Mouse (Mus musculus) lung, embryonic 14.5 days (tissue): Measurements from ENCODE around the gene Ptprm. TPM values are rescaled to one million over a fixed set of nuclear protein-coding genes. Genes with fewer than 3 reads are reported as not detected.

Experiments used
- ATAC-seq: fragments of 200-750 bp; cut with Nextera tagmentation; 2 replicates; pipeline ENCODE4 v1.8.0; 2017; ENCODE audit warnings: mild to moderate bottlenecking, moderate TSS enrichment, moderate library complexity; ENCODE audit not compliant: insufficient read depth
- DNase-seq: peaks from one replicate; pipeline ENCODE4 v3.0.0-alpha.2; 2015
- H3K27ac ChIP-seq: fragments of 300-500 bp; sonication (generic); 2 replicates; pipeline ENCODE4 v1.5.1; 2014; ENCODE audit warnings: low read depth, mild to moderate bottlenecking, moderate library complexity
- H3K27me3 ChIP-seq: fragments of 300-500 bp; sonication (generic); 2 replicates; pipeline ENCODE4 v1.6.1; 2014; ENCODE audit warnings: low read length, control low read depth; ENCODE audit not compliant: insufficient read depth
- H3K36me3 ChIP-seq: fragments of 300-500 bp; sonication (generic); 2 replicates; pipeline ENCODE4 v1.6.1; 2014; ENCODE audit warnings: control low read depth; ENCODE audit not compliant: insufficient read depth
- H3K4me1 ChIP-seq: fragments of 300-500 bp; sonication (generic); 2 replicates; pipeline ENCODE4 v1.6.1; 2014; ENCODE audit warnings: antibody characterized with exemption, control low read depth; ENCODE audit not compliant: insufficient read depth
- H3K4me2 ChIP-seq: fragments of 300-500 bp; sonication (generic); 2 replicates; pipeline ENCODE4 v1.6.1; 2014; ENCODE audit warnings: mild to moderate bottlenecking
- H3K4me3 ChIP-seq: fragments of 300-500 bp; sonication (generic); 2 replicates; pipeline ENCODE4 v1.5.1; 2014; ENCODE audit warnings: low read depth, low read length
- H3K9ac ChIP-seq: fragments of 300-500 bp; sonication (generic); 2 replicates; pipeline ENCODE4 v1.6.1; 2014
- H3K9me3 ChIP-seq: fragments of 300-500 bp; sonication (generic); 2 replicates; pipeline ENCODE4 v1.6.1; 2016; ENCODE audit warnings: low read depth, low read length, control low read depth
- CTCF ChIP-seq: IDR thresholded peaks from 2 replicates; pipeline ENCODE4 v1.5.1; 2016; ENCODE audit warnings: antibody characterized with exemption, low read depth
- WGBS: fragments of 180-500 bp; shearing (Covaris S2); extraction: QIAGEN DNeasy Blood & Tissue Kit; methylation state at CpG from one replicate; pipeline ENCODE4 v1.1.7; 2014; 5-methylcytosine and 5-hydroxymethylcytosine counted together
- polyA plus RNA-seq: library from polyadenylated mRNA; unstranded; fragments of >200 nt; fragmentation: Nextera tagmentation; extraction: Ambion mirVana; gene quantifications from 2 replicates; pipeline ENCODE4 v1.2.1, GENCODE M21; 2014

Ptprm gene
- polyA plus RNA-seq, 1 experiment from 2014 or later, result 45.4 TPM

DNA sequence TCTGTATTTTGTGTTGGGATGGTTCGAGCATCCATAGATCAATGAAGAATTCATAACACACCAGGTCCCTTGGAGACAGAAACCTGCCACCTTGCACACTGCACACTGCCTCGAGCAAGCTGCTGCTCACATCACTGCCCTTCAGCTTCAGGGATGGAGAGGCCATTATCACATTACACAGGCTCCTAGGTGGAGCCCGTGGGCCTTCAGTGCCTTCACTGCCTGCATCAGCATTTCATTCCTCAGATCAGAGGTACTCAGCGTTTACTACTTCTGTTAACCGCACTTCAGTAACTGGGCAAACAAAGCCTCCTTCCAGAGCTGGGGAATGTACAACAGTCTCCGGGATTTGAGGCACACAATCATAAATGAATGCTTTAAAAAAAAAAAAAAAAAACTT is 101.3 kb downstream of the Ptprm start:
- Histone ChIP-seq H3K4me1 (0 out of 2 replicates have a peak, but pooled peaks cover under 1% of the 10 kb centered on the region), H3K9me3 (no peaks in the 10 kb centered on the region), H3K27me3 (no peaks in the 10 kb centered on the region), H3K36me3 (no peaks in the 10 kb centered on the region), H3K27ac (no peak overlapping the region), H3K4me3 (no peak overlapping the region), H3K4me2 (no peak overlapping the region), H3K9ac (no peak overlapping the region)
- 0 out of 2 replicates have a peak, but pooled peaks have one; percentile 3 for TF ChIP-seq CTCF
- DNase-seq, result peak; percentile 36
- 46% methylated on average over 6 of the region's 6 CpGs for WGBS
- ATAC-seq, result no peak; the same call in 1 of the 2 replicates

GRCm38 (mm10) chr17:67245273-67245875 is 108.9 kb downstream of the Ptprm start:
- H3K27ac ChIP-seq, result no peak overlapping the region
- H3K27me3 ChIP-seq, result no peaks in the 10 kb centered on the region
- no peaks in the 10 kb centered on the region for H3K36me3 ChIP-seq
- WGBS, result 57% methylated on average over 4 of the region's 4 CpGs
- 0 out of 2 replicates have a peak, but pooled peaks cover 7% of the 10 kb centered on the region for H3K4me1 ChIP-seq
- DNase-seq (peak; percentile 66), ATAC-seq (peak; percentile 49; the same call in 1 of the 2 replicates)
- no peak overlapping the region for H3K9ac ChIP-seq
- no peak overlapping the region for H3K4me2 ChIP-seq
- no peak for TF ChIP-seq CTCF
- no peak overlapping the region for H3K4me3 ChIP-seq
- no peaks in the 10 kb centered on the region for H3K9me3 ChIP-seq

DNA sequence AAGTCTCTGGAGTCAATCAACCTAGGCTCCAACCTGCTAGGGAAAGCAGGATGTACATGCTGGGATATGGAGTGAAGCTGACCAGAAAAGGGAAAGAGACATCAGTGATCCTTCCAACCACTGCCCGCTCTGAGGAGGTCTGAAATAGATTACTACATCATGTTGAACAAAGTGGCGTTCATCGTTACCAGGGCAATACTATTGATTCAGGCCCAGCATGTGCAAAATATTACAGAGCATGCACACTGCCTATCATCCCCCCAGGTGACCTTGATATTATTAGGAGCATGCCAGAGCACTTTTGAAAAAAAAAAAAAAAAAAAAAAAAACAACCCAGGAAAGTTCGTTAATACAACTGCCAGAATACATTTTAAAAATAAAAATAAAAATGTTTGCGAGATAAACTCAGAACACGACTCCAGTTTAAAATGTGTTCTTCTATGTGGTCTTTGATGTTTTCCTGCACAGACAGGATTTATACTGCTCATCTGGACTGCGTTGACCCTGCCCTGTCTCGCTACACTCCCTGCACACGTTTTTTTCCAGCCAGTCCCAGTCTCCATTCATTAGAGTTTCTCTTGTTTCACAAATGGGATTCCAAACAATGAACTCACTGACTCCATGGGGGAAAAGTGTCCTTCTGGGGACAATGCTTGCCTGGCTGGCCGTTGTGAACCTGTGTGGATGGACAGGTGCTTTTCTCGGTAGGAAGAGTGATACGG is 111.3 kb downstream of the Ptprm start:
- 73% methylated on average over 12 of the region's 12 CpGs for WGBS
- TF ChIP-seq CTCF, result no peak
- Histone ChIP-seq H3K9me3 (no peaks in the 10 kb centered on the region), H3K4me2 (no peak overlapping the region), H3K9ac (no peak overlapping the region), H3K27me3 (no peaks in the 10 kb centered on the region), H3K4me1 (0 out of 2 replicates have a peak, but pooled peaks cover 5% of the 10 kb centered on the region), H3K4me3 (no peak overlapping the region), H3K36me3 (no peaks in the 10 kb centered on the region), H3K27ac (no peak overlapping the region)
- ATAC-seq (no peak), DNase-seq (no peak)

GRCm38 (mm10) chr17:67241951-67242773 is 112.1 kb downstream of the Ptprm start:
- H3K9ac ChIP-seq, result no peak overlapping the region
- H3K4me3 ChIP-seq, result no peak overlapping the region
- H3K27me3 ChIP-seq, result no peaks in the 10 kb centered on the region
- peak; percentile 36 for DNase-seq
- H3K36me3 ChIP-seq, result no peaks in the 10 kb centered on the region
- TF ChIP-seq CTCF, result no peak
- H3K4me2 ChIP-seq, result no peak overlapping the region
- H3K4me1 ChIP-seq, result 0 out of 2 replicates have a peak, but pooled peaks cover 4% of the 10 kb centered on the region
- no peak for ATAC-seq
- no peaks in the 10 kb centered on the region for H3K9me3 ChIP-seq
- H3K27ac ChIP-seq, result no peak overlapping the region
- WGBS, result 58% methylated on average over 10 of the region's 10 CpGs

GRCm38 (mm10) chr17:67238866-67239265 is 115.4 kb downstream of the Ptprm start:
- H3K9ac ChIP-seq, result no peak overlapping the region
- ATAC-seq, result no peak

GRCm38 (mm10) chr17:67237407-67237806 is 116.8 kb downstream of the Ptprm start:
- DNase-seq, result peak; percentile 34
- no peak overlapping the region for H3K4me2 ChIP-seq

More at GRCm38 (mm10) chr17:67238866-67239265, 115.4 kb downstream of the Ptprm start:
- no peak for DNase-seq
- Histone ChIP-seq H3K4me2 (no peak overlapping the region), H3K4me3 (no peak overlapping the region), H3K9me3 (no peaks in the 10 kb centered on the region), H3K36me3 (no peaks in the 10 kb centered on the region), H3K4me1 (no peaks in the 10 kb centered on the region), H3K27me3 (no peaks in the 10 kb centered on the region), H3K27ac (no peak overlapping the region)
- no peak for TF ChIP-seq CTCF
- WGBS, result 89% methylated on average over 7 of the region's 7 CpGs

More at GRCm38 (mm10) chr17:67237407-67237806, 116.8 kb downstream of the Ptprm start:
- no peaks in the 10 kb centered on the region for H3K36me3 ChIP-seq
- no peak overlapping the region for H3K4me3 ChIP-seq
- WGBS, result 62% methylated on average over 10 of the region's 10 CpGs
- no peak overlapping the region for H3K9ac ChIP-seq
- no peaks in the 10 kb centered on the region for H3K9me3 ChIP-seq
- no peak for ATAC-seq
- TF ChIP-seq CTCF, result no peak
- H3K27me3 ChIP-seq, result no peaks in the 10 kb centered on the region
- no peak overlapping the region for H3K27ac ChIP-seq
- H3K4me1 ChIP-seq, result no peaks in the 10 kb centered on the region
